Mouse (Mus musculus) testis, adult 2 months (tissue): ENCODE measurements at regions not wholly inside any gene's neighbourhood (a gene's known extent, or its start where the extent isn't known, plus 50 kb on each side); places are given as distances from the start of the nearest gene placed in this dataset.

Experiments used
- H3K27ac ChIP-seq: fragments of 200-500 bp; 2 replicates; pipeline ENCODE4 v1.5.1; 2012; ENCODE audit warnings: low read depth, low read length; ENCODE audit not compliant: control insufficient read depth, insufficient read depth
- H3K27me3 ChIP-seq: fragments of 200-500 bp; 2 replicates; pipeline ENCODE4 v1.6.1; 2012; ENCODE audit warnings: mild to moderate bottlenecking, low read length, moderate library complexity; ENCODE audit not compliant: control insufficient read depth, insufficient read depth
- H3K36me3 ChIP-seq: fragments of 200-500 bp; 2 replicates; pipeline ENCODE4 v1.6.1; 2012; ENCODE audit warnings: mild to moderate bottlenecking, low read length; ENCODE audit not compliant: control insufficient read depth, insufficient read depth
- H3K4me1 ChIP-seq: fragments of 200-500 bp; 2 replicates; pipeline ENCODE4 v1.6.1; 2012; ENCODE audit warnings: low read length; ENCODE audit not compliant: control insufficient read depth, insufficient read depth
- H3K4me3 ChIP-seq: fragments of 200-500 bp; 2 replicates; pipeline ENCODE4 v1.5.1; 2012; ENCODE audit warnings: low read depth, mild to moderate bottlenecking, low read length, moderate library complexity, mixed read lengths; ENCODE audit not compliant: control insufficient read depth
- CTCF ChIP-seq: fragments of 200-500 bp; IDR thresholded peaks from 2 replicates; pipeline ENCODE4 v1.5.1; 2012; ENCODE audit warnings: low read depth, mild to moderate bottlenecking, inconsistent platforms, low read length, moderate library complexity; ENCODE audit not compliant: control insufficient read depth, insufficient read depth, insufficient replicate concordance
- POLR2A ChIP-seq: fragments of 200-500 bp; IDR thresholded peaks from 2 replicates; pipeline ENCODE4 v1.6.1; 2012; ENCODE audit warnings: low read depth, mild to moderate bottlenecking, inconsistent platforms, low read length, moderate library complexity; ENCODE audit not compliant: control insufficient read depth

DNA sequence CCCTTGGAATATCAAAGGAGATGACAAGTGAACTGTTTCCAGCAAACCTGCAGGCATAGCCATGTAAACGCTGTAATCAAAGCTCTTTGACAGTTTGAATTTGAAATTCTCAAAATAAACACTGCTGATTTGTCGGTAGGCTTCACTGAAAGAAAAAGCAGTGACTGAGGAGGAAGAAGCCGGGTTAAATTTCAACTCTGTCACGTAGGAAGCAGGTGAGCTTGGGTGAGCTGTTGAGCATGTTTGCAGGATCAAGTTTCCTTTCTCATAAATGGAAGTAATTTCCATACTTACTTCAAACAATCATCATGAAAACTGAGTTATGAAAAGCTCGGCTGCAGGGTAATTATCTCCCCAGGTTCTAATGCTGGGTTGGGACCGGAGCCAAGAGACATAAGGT, 118.0 kb downstream of the Ifng start:
- H3K36me3 ChIP-seq, result no peaks in the 10 kb centered on the region
- TF ChIP-seq POLR2A (no peak), CTCF (no peak)
- no peaks in the 10 kb centered on the region for H3K27me3 ChIP-seq
- H3K4me3 ChIP-seq, result no peak overlapping the region
- no peak overlapping the region for H3K27ac ChIP-seq
- H3K4me1 ChIP-seq, result peaks cover 4% of the 10 kb centered on the region

DNA sequence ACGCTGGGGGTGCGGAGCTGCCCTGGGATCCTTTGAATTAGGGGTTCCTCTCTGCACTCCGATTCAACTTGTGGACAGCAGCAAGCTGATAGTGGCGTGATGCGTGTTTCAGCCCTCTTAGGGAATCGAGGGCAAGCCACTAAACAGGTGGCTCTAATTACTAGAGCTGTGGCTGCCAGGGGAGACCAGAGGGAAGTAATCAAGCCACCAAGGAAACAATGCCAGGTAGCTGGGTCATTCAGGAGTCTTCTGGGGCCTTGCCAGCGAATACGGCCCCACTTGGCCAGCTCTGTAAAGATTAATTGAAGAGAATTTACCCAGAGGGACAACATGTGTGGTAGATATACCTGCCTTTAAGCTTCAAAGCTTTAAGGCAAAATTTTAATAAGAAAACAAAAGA, 123.2 kb downstream of the Ifng start:
- Histone ChIP-seq H3K27me3 (no peaks in the 10 kb centered on the region), H3K27ac (no peak overlapping the region), H3K4me3 (no peak overlapping the region), H3K4me1 (no peaks in the 10 kb centered on the region; the same call in 1 of the 2 replicates), H3K36me3 (no peaks in the 10 kb centered on the region)
- TF ChIP-seq POLR2A (no peak), CTCF (no peak)

GRCm38 (mm10) chr10:118564528-118565268, 123.9 kb downstream of the Ifng start:
- H3K36me3 ChIP-seq, result no peaks in the 10 kb centered on the region
- H3K27me3 ChIP-seq, result no peaks in the 10 kb centered on the region
- H3K4me1 ChIP-seq, result no peaks in the 10 kb centered on the region; the same call in 1 of the 2 replicates
- no peak overlapping the region for H3K4me3 ChIP-seq
- TF ChIP-seq POLR2A, result no peak
- no peak for TF ChIP-seq CTCF
- H3K27ac ChIP-seq, result no peak overlapping the region

GRCm38 (mm10) chr10:118568617-118569016, 127.8 kb downstream of the Ifng start:
- Histone ChIP-seq H3K4me3 (no peak overlapping the region), H3K4me1 (no peaks in the 10 kb centered on the region; the same call in 1 of the 2 replicates), H3K27me3 (no peaks in the 10 kb centered on the region), H3K27ac (no peak overlapping the region), H3K36me3 (no peaks in the 10 kb centered on the region)
- TF ChIP-seq CTCF (no peak), POLR2A (no peak)

- Histone ChIP-seq H3K4me1 (no peaks in the 10 kb centered on the region), H3K36me3 (no peaks in the 10 kb centered on the region), H3K27ac (no peak overlapping the region), H3K27me3 (no peaks in the 10 kb centered on the region), H3K4me3 (no peak overlapping the region)
- TF ChIP-seq CTCF (no peak), POLR2A (no peak)
Measured at GRCm38 (mm10) chr10:118569424-118569823, 128.6 kb downstream of the Ifng start.

DNA sequence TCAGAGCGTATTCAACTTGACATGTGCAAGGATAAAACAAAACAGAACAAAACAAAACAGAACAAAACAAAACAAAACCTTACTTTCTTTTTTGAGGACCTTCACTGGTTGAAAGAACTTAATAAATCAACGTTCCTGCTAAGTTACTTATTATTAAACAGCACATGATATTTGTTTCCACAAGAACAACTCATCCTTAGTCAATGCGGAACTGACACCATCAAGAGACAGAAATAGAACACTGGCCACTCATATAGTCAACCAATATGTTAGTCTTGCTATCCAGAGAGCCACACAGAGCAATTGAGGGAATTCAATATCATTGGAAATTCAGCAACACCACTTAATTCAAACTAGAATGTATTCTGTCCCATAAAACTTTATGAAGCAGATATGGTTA, 132.4 kb downstream of the Ifng start:
- TF ChIP-seq CTCF (no peak), POLR2A (no peak)
- Histone ChIP-seq H3K27me3 (no peaks in the 10 kb centered on the region), H3K36me3 (no peaks in the 10 kb centered on the region), H3K27ac (no peak overlapping the region), H3K4me3 (no peak overlapping the region), H3K4me1 (no peaks in the 10 kb centered on the region)

- Histone ChIP-seq H3K27ac (no peak overlapping the region), H3K27me3 (no peaks in the 10 kb centered on the region), H3K4me1 (no peaks in the 10 kb centered on the region), H3K36me3 (no peaks in the 10 kb centered on the region), H3K4me3 (no peak overlapping the region)
- no peak for TF ChIP-seq POLR2A
- no peak for TF ChIP-seq CTCF
Measured at GRCm38 (mm10) chr10:118575570-118575969, 134.7 kb downstream of the Ifng start.

DNA sequence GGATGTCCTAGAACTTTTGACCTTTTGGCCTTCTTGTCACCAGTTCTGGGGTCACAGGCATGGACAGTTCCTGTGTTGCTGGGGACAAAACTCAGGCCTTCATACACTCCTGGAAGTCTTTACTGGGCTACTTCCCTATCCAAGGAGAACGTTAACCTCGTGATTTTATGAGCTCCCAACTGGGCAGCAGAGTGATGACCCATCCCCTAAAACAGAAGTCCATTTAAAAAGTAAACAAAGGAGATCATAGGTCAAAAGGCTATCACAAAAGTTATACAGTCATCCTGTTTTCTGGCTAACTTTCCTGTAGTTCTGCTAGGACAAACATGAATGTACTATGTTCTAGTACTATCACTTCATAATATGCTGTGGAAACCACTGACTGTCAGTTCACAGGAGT, 140.5 kb downstream of the Ifng start:
- Histone ChIP-seq H3K27ac (no peak overlapping the region), H3K27me3 (no peaks in the 10 kb centered on the region)
- TF ChIP-seq POLR2A, result no peak
- no peak for TF ChIP-seq CTCF

More for the DNA sequence above, 140.5 kb downstream of the Ifng start:
- Histone ChIP-seq H3K4me1 (no peaks in the 10 kb centered on the region), H3K4me3 (no peak overlapping the region), H3K36me3 (no peaks in the 10 kb centered on the region)
